Mouse (Mus musculus) lung, postnatal 25 days (tissue): Measurements from ENCODE around the gene Ndufs8.

Source experiments
- DNase-seq: peaks from one replicate; pipeline ENCODE4 v3.0.0; 2022; ENCODE audit warnings: low spot score

Gene Ndufs8

GRCm38 (mm10) chr19:3905261-3905969 is 7.2 kb downstream of the Ndufs8 start:
- peak; percentile 77 for DNase-seq

GRCm38 (mm10) chr19:3904363-3904675 is 8.3 kb downstream of the Ndufs8 start:
- no peak for DNase-seq

- no peak for DNase-seq
Observed at GRCm38 (mm10) chr19:3903648-3904362, 8.8 kb downstream of the Ndufs8 start.

- no peak for DNase-seq
Observed at GRCm38 (mm10) chr19:3902966-3903365, 9.6 kb downstream of the Ndufs8 start.

GRCm38 (mm10) chr19:3899618-3900017 is 13.0 kb downstream of the Ndufs8 start:
- no peak for DNase-seq

- DNase-seq = no peak
Observed at GRCm38 (mm10) chr19:3898952-3899351, 13.6 kb downstream of the Ndufs8 start.

GRCm38 (mm10) chr19:3897557-3897956 is 15.0 kb downstream of the Ndufs8 start:
- no peak for DNase-seq

- DNase-seq = no peak
Observed at GRCm38 (mm10) chr19:3896208-3896607, 16.4 kb downstream of the Ndufs8 start.

GRCm38 (mm10) chr19:3895171-3895631 is 17.4 kb downstream of the Ndufs8 start:
- DNase-seq = no peak

GRCm38 (mm10) chr19:3894294-3894693 is 18.3 kb downstream of the Ndufs8 start:
- no peak for DNase-seq

GRCm38 (mm10) chr19:3893545-3894116 is 18.9 kb downstream of the Ndufs8 start:
- DNase-seq = no peak

GRCm38 (mm10) chr19:3890181-3890580 is 22.4 kb downstream of the Ndufs8 start:
- no peak for DNase-seq

GRCm38 (mm10) chr19:3889096-3889495 is 23.5 kb downstream of the Ndufs8 start:
- DNase-seq = no peak

GRCm38 (mm10) chr19:3884325-3884990 is 28.1 kb downstream of the Ndufs8 start:
- DNase-seq = no peak

GRCm38 (mm10) chr19:3882214-3882613 is 30.4 kb downstream of the Ndufs8 start:
- no peak for DNase-seq

- DNase-seq = peak; percentile 36
Observed at GRCm38 (mm10) chr19:3880054-3880848, 32.3 kb downstream of the Ndufs8 start.

- no peak for DNase-seq
Observed at GRCm38 (mm10) chr19:3875045-3875444, 37.5 kb downstream of the Ndufs8 start.

GRCm38 (mm10) chr19:3872373-3872772 is 40.2 kb downstream of the Ndufs8 start:
- DNase-seq = no peak

- DNase-seq = no peak
Observed at GRCm38 (mm10) chr19:3871468-3871867, 41.1 kb downstream of the Ndufs8 start.

GRCm38 (mm10) chr19:3868290-3868689 is 44.3 kb downstream of the Ndufs8 start:
- DNase-seq = no peak

GRCm38 (mm10) chr19:3864960-3865359 is 47.6 kb downstream of the Ndufs8 start:
- no peak for DNase-seq

- no peak for DNase-seq
Observed at GRCm38 (mm10) chr19:3862713-3863112, 49.9 kb downstream of the Ndufs8 start.
